Mouse (Mus musculus): ENCODE data around the gene Gata2. TPM values are rescaled to one million over a fixed set of nuclear protein-coding genes. Genes with fewer than 3 reads are reported as not detected.

The Gata2 gene
- total and polyA plus RNA-seq, 3 experiments: 145 to 1,748 (median 265) TPM

DNA sequence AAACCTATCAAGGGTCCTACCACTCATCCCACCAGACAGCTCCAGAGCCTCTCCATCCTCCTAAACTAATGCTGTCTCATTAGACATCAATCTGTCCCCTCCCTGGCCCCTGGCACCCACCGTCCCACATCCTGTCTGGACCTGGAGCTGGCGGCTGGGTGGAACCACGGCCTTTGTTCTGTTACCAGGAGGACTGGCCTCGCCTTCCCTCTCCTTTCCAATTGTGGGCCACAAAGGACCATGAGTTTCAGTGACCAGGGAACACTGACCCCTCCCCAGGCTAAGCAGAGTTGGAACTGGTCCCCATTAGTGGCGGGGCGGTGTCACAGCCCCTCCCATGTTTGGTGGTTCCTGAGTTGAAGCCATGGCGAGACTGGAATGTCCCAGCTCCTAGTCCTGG lies 33.8 kb downstream of the Gata2 start:
- Histone ChIP-seq H3K9me3 (replicated peaks) (no peaks in the 10 kb centered on the region), H3K4me1 (ENCODE audit: insufficient read depth, low read depth, low read length) (peaks cover 63% of the 10 kb centered on the region), H3K27me3 (ENCODE audit: insufficient read depth, low read length) (peaks cover 83% of the 10 kb centered on the region), H3K4me3 (ENCODE audit: low read depth, low read length) (no peak overlapping the region), H3K36me3 (replicated peaks) (no peaks in the 10 kb centered on the region)
- TF ChIP-seq POLR2AphosphoS5 (IDR thresholded peaks at IDR 0.05; ENCODE audit: insufficient replicate concordance, low read depth, low read length): no peak
- ATAC-seq (ENCODE audit: extremely low read depth, insufficient number of reproducible peaks, low FRiP score, poor library complexity, severe bottlenecking) (no peak), DNase-seq (ENCODE audit: low spot score) (no peak)

DNA sequence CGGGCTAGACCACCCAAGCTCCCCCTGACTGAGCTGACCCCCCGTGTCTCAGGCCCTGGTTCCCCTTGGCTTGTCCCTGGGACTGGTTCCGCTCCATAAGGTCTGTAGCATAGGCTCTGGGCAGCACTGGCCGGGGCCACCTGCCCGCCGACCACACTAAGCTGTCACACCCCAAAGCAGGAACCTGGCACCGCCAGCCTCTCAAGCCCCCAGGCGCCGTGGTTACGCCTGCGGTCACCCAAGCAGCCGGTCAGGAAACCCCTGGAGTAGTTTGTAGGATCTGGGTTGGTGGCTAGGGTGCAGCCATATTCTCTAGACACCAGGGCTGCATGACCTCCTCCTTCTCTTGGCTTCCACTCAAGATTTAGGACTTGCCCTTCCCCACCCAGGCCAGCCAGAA lies 35.5 kb downstream of the Gata2 start:
- H3K4me3 ChIP-seq (ENCODE audit: low read depth, low read length): no peak overlapping the region
- no peaks in the 10 kb centered on the region for H3K9me3 ChIP-seq (replicated peaks)
- no peak for TF ChIP-seq TAL1 (conservative IDR thresholded peaks at IDR 0.05; ENCODE audit: low read depth, low read length)
- TF ChIP-seq CTCF (IDR thresholded peaks at IDR 0.05; ENCODE audit: low read depth, low read length): no peak
- TF ChIP-seq POLR2AphosphoS5 (IDR thresholded peaks at IDR 0.05; ENCODE audit: insufficient replicate concordance, low read depth, low read length): no peak
- TF ChIP-seq GATA1 (IDR thresholded peaks at IDR 0.05; ENCODE audit: borderline replicate concordance, low read length): no peak
- no peak for TF ChIP-seq GATA2 (IDR thresholded peaks at IDR 0.05; ENCODE audit: borderline replicate concordance, low read depth, low read length)
- DNase-seq (ENCODE audit: low spot score) (no peak), ATAC-seq (ENCODE audit: extremely low read depth, insufficient number of reproducible peaks, low FRiP score, poor library complexity, severe bottlenecking) (no peak)
- peaks cover 68% of the 10 kb centered on the region for H3K4me1 ChIP-seq (ENCODE audit: insufficient read depth, low read depth, low read length)
- H3K27me3 ChIP-seq (ENCODE audit: insufficient read depth, low read length): peaks cover 84% of the 10 kb centered on the region
- H3K36me3 ChIP-seq (replicated peaks): no peaks in the 10 kb centered on the region

DNA sequence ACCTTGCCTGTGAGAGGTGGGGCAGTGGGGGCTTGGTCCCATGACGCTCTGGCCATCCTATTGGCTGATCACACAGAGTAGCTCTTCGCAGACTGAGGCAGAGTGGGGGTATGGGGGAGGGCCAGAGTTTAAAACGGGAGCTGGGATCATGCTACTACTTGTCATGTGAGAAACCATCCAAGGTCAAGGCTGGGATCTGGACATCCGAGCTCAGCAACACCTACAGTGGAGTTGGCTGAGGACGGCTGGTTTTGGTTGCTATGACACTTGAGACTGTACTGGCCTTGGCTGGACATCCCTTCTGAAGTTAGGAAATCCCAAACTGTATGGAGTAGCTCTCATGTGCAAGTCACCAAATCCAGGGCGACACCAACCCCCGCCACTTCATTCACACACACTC lies 38.1 kb downstream of the Gata2 start:
- TF ChIP-seq POLR2AphosphoS5 (IDR thresholded peaks at IDR 0.05; ENCODE audit: insufficient replicate concordance, low read depth, low read length) (no peak), GATA2 (IDR thresholded peaks at IDR 0.05; ENCODE audit: borderline replicate concordance, low read depth, low read length) (no peak), TAL1 (conservative IDR thresholded peaks at IDR 0.05; ENCODE audit: low read depth, low read length) (no peak), GATA1 (IDR thresholded peaks at IDR 0.05; ENCODE audit: borderline replicate concordance, low read length) (no peak)
- DNase-seq (ENCODE audit: low spot score) (no peak), ATAC-seq (ENCODE audit: extremely low read depth, insufficient number of reproducible peaks, low FRiP score, poor library complexity, severe bottlenecking) (no peak)
- Histone ChIP-seq H3K4me1 (ENCODE audit: insufficient read depth, low read depth, low read length) (peaks cover 66% of the 10 kb centered on the region), H3K4me3 (ENCODE audit: low read depth, low read length) (no peak overlapping the region), H3K27me3 (ENCODE audit: insufficient read depth, low read length) (peaks cover 82% of the 10 kb centered on the region), H3K9me3 (replicated peaks) (no peaks in the 10 kb centered on the region), H3K36me3 (replicated peaks) (no peaks in the 10 kb centered on the region)

DNA sequence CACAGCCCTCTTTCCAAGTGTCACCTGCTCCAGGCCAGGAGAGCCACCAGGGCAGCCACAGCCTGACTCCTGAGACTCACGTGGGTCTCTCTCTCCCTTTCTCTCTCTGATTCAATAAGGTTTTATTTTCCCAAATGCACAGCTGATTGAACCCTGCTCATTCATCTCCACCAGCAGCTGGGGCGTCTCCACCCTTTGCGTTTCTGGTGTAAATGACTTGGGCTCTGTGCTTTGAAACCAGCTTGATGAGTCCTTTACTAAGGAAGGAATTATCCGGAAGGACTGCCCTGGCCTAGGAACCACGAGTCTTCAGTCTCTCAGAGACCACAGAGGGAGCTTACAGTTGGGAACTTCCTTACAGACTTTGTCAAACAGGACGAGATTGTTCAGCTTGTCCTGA lies 38.5 kb downstream of the Gata2 start:
- DNase-seq (ENCODE audit: low spot score) (no peak), ATAC-seq (ENCODE audit: extremely low read depth, insufficient number of reproducible peaks, low FRiP score, poor library complexity, severe bottlenecking) (no peak)
- Histone ChIP-seq H3K27me3 (ENCODE audit: insufficient read depth, low read length) (peaks cover 86% of the 10 kb centered on the region), H3K36me3 (replicated peaks) (no peaks in the 10 kb centered on the region), H3K4me3 (ENCODE audit: low read depth, low read length) (no peak overlapping the region), H3K9me3 (replicated peaks) (no peaks in the 10 kb centered on the region), H3K4me1 (ENCODE audit: insufficient read depth, low read depth, low read length) (peaks cover 66% of the 10 kb centered on the region)
- TF ChIP-seq CTCF (IDR thresholded peaks at IDR 0.05; ENCODE audit: low read depth, low read length): no peak
- TF ChIP-seq TAL1 (conservative IDR thresholded peaks at IDR 0.05; ENCODE audit: low read depth, low read length): no peak
- no peak for TF ChIP-seq GATA2 (IDR thresholded peaks at IDR 0.05; ENCODE audit: borderline replicate concordance, low read depth, low read length)
- no peak for TF ChIP-seq POLR2AphosphoS5 (IDR thresholded peaks at IDR 0.05; ENCODE audit: insufficient replicate concordance, low read depth, low read length)
- TF ChIP-seq GATA1 (IDR thresholded peaks at IDR 0.05; ENCODE audit: borderline replicate concordance, low read length): no peak

DNA sequence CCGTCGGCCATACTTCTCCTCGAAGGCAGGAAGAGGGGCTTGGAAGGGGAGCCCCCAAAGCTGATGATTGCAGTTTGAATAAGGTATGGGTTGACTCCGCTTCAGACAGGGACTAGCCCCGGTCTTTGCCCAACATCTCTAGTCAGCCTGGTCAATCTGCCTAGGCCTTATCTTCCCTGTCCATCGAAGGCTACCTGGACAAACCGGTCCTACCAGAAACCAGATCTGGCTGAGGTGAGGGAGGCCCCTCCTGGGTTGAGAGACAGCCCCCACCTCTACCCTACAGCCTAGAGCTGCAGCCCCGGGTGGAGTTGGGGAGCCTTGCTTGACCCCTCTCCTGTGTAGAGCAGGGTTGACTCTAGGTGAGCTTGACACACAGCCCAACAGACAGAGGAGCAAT lies 40.3 kb downstream of the Gata2 start:
- DNase-seq (ENCODE audit: low spot score) (no peak), ATAC-seq (ENCODE audit: extremely low read depth, insufficient number of reproducible peaks, low FRiP score, poor library complexity, severe bottlenecking) (no peak)
- TF ChIP-seq GATA2 (IDR thresholded peaks at IDR 0.05; ENCODE audit: borderline replicate concordance, low read depth, low read length) (no peak), CTCF (IDR thresholded peaks at IDR 0.05; ENCODE audit: low read depth, low read length) (no peak), TAL1 (conservative IDR thresholded peaks at IDR 0.05; ENCODE audit: low read depth, low read length) (no peak), POLR2AphosphoS5 (IDR thresholded peaks at IDR 0.05; ENCODE audit: insufficient replicate concordance, low read depth, low read length) (no peak), GATA1 (IDR thresholded peaks at IDR 0.05; ENCODE audit: borderline replicate concordance, low read length) (no peak)
- H3K4me3 ChIP-seq (ENCODE audit: low read depth, low read length): no peak overlapping the region
- H3K27me3 ChIP-seq (ENCODE audit: insufficient read depth, low read length): peaks cover 73% of the 10 kb centered on the region
- peaks cover 57% of the 10 kb centered on the region for H3K4me1 ChIP-seq (ENCODE audit: insufficient read depth, low read depth, low read length)
- H3K36me3 ChIP-seq (replicated peaks): no peaks in the 10 kb centered on the region
- H3K9me3 ChIP-seq (replicated peaks): no peaks in the 10 kb centered on the region

DNA sequence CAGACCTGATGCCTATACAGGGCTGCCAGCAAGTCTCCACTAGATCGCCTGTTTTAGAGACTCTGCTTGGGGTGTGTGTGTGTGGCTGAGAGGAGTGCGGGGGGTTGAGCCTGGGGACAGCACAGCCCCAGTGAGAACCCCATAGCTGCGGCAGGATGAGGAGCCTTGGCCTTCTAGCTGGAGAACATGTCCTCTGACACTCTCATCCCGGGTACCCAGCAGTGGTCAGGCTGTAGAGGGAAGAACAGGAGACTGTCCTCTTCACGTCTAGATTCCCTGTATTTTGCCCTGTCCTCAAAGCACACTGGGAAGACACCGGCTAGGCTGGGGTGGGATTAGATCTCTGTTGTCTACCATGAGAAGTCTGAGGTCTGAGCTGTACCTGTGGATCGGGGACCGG lies 41.8 kb downstream of the Gata2 start:
- DNase-seq (ENCODE audit: low spot score) (no peak), ATAC-seq (ENCODE audit: extremely low read depth, insufficient number of reproducible peaks, low FRiP score, poor library complexity, severe bottlenecking) (no peak)
- H3K27me3 ChIP-seq (ENCODE audit: insufficient read depth, low read length): peaks cover 68% of the 10 kb centered on the region
- no peaks in the 10 kb centered on the region for H3K9me3 ChIP-seq (replicated peaks)
- H3K4me1 ChIP-seq (ENCODE audit: insufficient read depth, low read depth, low read length): peaks cover 59% of the 10 kb centered on the region
- no peaks in the 10 kb centered on the region for H3K36me3 ChIP-seq (replicated peaks)
- H3K4me3 ChIP-seq (ENCODE audit: low read depth, low read length): no peak overlapping the region
- TF ChIP-seq TAL1 (conservative IDR thresholded peaks at IDR 0.05; ENCODE audit: low read depth, low read length) (no peak), GATA1 (IDR thresholded peaks at IDR 0.05; ENCODE audit: borderline replicate concordance, low read length) (no peak), POLR2AphosphoS5 (IDR thresholded peaks at IDR 0.05; ENCODE audit: insufficient replicate concordance, low read depth, low read length) (no peak), GATA2 (IDR thresholded peaks at IDR 0.05; ENCODE audit: borderline replicate concordance, low read depth, low read length) (no peak), CTCF (IDR thresholded peaks at IDR 0.05; ENCODE audit: low read depth, low read length) (no peak)

DNA sequence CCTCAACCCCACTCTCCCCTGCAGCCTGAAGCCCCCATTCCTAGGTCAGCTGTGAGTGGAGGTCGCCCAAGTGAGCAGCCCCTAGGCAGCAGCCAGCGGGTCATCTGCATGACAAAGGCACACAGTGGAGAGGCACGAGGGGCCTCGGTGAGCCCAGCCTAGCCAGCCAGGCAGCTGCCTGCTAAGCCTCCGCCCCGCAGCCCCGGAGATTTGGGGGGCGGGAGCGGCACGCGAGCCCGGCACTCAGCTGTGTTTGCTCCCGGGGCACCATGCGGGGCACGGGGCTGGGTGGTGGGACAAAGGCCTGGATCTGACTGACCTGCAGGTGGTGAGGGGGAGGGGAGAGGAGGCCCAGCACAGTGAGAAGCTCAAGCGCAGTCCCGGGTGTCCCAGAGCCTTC lies 42.3 kb downstream of the Gata2 start:
- DNase-seq (ENCODE audit: low spot score) (no peak), ATAC-seq (ENCODE audit: extremely low read depth, insufficient number of reproducible peaks, low FRiP score, poor library complexity, severe bottlenecking) (no peak)
- peaks cover 63% of the 10 kb centered on the region for H3K27me3 ChIP-seq (ENCODE audit: insufficient read depth, low read length)
- peaks cover 57% of the 10 kb centered on the region for H3K4me1 ChIP-seq (ENCODE audit: insufficient read depth, low read depth, low read length)
- H3K36me3 ChIP-seq (replicated peaks): no peaks in the 10 kb centered on the region
- no peaks in the 10 kb centered on the region for H3K9me3 ChIP-seq (replicated peaks)
- TF ChIP-seq POLR2AphosphoS5 (IDR thresholded peaks at IDR 0.05; ENCODE audit: insufficient replicate concordance, low read depth, low read length) (no peak), GATA1 (IDR thresholded peaks at IDR 0.05; ENCODE audit: borderline replicate concordance, low read length) (no peak)
- peak overlapping the region; percentile 40; the same call in 1 of the 2 replicates for H3K4me3 ChIP-seq (ENCODE audit: low read depth, low read length)

Measured in G1E (cell line).